Mouse (Mus musculus): Measurements from ENCODE around the gene Gpsm1. TPM values are rescaled to one million over a fixed set of nuclear protein-coding genes. Genes with fewer than 3 reads are reported as not detected.

The Gpsm1 gene
- total RNA-seq (2021), result 1 to 10 TPM; 1.6 to 2.3 TPM
- long read RNA-seq, experiment 1, partial matches to known transcripts, result 0 of 1 reads
- long read RNA-seq, experiment 1, other reads (novel, unspliced or antisense), result 0 of 1 reads
- long read RNA-seq, experiment 2, partial matches to known transcripts, result 0 of 3 reads
- long read RNA-seq, experiment 2, other reads (novel, unspliced or antisense), result 3 of 3 reads

DNA sequence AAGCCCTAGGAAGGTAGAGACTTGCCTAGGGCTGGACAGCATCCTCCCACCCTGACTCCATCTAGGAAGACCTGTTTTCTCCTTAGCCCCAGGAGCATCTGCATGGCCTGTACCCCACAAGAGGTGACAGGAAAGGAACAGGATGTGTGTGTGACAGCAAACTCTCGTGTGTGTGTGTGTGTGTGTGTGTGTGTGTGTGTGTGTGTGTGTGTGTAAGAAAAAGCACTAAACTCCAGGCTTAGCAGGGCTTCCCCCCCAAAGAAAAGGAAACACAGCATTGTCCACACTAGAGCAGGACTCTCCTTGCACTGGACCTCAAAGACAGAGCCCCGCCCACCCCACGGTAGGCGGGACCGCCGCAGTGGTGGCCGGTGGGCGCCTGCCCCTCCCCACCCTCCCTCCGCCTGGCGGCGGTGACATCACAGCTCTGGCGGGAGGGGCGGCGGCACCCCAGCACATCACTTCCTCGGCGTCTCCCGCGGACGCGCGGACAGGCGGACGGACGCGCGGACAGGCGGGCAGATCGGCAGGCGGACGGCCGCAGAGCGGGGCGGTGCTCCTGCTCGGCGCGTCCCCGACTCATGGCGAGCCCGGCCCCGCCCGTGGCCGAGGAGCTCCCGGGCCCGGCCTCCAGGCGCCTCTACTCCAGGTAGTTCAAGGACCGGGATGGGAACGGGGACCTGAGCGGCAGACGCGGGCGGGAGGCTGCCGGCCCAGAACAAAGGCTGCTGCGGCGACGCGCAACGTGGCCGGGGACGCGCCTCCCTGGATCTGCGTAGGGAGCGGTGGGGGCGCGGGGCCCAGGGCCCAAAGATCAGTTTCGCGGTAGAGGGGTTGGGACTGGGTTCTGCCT is at the start of gene Gpsm1:
Gpsm1 (plus strand) TSS at position 444 of the 853 bp plus-strand sequence.
- DNase-seq (ENCODE audit: low spot score), result peak; percentile 70

DNA sequence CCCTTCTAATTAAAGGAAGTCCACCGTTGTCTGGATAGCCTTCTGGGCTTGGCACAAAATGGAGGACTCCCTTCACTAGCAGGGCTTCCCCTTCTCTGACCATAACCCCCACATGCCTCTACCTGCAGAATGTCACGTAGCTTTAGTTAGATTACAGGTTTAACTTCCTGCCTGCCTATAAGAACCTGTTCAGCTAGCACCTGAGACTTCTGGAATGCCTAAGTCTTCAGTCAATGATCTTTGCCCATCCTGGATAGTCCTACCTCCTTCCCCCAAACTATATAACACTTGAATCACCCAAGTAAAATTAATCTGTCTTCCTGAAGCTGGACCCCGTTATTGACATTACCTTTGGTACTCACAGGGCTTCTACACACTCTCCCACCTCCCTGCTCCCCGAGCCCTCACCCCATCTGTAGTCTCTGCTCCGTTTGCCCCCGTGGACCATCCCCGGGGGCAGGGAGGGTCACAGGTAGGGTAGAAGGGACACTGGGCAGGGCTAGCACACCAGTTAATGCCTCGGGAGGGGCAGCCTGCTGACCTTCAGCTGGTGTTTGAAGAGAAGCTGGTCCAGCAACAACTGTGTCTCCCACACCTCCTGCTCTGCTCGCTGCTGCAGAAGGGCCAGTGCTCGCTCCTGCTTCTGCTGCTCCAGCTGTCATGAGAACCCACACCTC is 49.1 kb upstream of the Gpsm1 start:
- no peak for DNase-seq (ENCODE audit: low spot score)

DNA sequence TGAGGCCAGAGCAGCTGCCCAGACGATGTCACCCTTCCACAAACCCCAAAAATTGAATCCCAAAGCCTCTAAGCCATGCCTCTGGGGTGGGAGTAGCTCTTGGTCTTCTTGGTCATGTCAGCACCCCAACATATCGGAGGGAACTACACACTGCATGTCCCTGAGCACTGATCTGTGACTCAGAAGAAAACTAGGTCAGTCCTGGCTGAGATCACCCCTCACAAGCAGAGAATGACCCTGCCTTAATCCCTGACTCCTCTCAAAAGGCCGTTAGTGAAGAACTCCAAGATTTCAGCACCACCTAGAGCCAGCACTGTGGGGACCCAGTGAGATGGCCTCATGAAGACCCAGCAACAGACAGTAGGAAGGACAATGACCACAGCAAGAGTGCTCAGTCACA is 47.1 kb upstream of the Gpsm1 start:
- no peak for DNase-seq (ENCODE audit: low spot score)

DNA sequence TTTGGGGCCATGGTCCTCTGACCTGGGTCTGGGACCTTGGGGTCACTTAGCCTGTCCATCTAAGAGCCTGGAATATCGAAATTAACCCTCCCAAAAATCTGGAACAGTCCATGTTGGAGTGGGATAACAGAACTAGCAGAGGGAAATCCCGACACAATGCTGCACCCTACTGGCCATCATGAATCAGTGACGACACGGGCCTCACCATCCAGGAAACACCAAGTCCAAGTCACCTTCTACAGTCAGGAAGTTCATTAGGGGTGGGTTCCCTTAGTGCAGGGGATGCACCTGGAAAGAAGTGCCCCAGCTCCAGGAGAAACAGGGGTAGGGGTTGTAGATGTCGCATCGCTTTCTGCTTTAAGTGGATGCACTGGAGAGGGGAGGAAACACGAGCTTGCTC is 41.7 kb upstream of the Gpsm1 start:
- peak; percentile 48 for DNase-seq (ENCODE audit: low spot score)

DNA sequence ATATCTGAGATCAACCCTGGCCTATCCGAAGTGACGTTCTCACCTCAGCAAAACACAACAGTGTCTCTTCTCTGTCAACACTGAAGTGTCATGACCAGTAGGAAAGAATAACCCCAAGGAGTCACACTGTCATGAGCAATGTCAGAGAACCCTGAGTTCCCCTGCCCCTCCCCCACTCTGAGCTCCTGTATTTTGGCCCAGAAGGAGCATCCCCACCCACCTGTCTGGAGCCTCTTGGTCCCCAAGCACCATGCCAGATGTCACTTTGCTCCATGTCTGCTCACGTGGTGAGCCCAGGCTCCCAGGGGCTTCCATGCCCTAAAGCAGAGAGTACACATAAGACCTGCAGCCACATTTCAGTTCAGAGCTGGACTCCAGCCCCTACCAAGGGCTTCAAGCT is 35.6 kb upstream of the Gpsm1 start:
- DNase-seq (ENCODE audit: low spot score), result no peak

DNA sequence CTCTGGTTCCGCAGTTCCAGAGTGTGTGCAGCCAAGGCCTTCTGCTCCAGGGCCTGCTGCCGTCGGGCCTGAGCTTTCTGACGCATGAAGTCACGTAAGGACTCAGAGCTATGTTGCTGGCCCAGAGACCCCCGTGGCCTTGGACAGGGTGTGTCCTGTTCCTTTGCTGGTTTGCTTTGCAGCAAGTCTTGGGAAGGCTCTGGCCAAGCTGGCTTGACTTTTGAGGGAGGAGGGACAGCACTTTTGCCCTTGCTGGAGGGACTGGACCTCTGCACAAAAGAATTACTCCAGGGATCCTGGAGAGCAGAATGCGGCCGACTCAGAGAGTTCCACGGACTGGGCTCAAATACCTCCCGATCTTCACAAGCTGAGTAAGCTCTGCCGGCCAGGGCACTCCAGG is 34.7 kb upstream of the Gpsm1 start:
- DNase-seq (ENCODE audit: low spot score), result no peak

DNA sequence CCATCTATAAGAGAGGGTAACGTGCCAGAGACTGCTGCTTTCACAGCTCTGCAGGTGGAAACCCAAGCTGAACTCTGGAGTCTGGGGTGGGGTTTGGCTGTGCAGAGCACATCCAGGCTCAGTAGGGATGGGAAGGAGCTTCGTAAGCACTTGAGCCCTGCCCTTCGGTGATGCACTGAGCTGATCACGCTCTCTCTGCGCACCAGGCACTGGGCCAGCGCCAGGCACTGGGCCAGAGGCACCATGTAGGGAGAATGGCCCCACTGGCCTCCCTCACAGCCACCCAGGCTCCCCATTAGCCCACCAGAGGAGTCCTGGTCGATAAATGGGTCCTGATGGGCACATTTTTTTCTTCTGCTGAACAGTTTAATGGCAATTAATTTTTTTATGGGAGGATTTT is 29.5 kb upstream of the Gpsm1 start:
- DNase-seq (ENCODE audit: low spot score), result no peak

DNA sequence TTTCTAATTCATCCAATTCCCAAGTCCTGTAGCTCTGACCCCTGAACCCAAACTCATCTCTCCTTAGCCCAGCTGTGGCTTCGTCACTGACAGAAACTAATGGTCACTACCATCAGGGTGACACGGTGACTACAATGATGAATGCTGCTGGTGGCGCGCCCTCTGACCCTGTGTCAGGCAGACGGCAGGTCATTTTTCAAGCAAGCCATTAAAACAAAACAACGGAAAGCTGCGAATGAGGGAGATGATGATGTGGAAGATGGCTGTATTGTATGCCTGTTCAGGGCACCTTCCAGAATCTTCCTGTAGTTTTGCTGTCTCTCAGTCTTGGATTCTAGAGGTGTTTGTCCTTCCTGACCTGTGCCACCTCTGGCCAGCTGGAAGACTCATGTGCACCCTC is 28.9 kb upstream of the Gpsm1 start:
- DNase-seq (ENCODE audit: low spot score), result no peak

DNA sequence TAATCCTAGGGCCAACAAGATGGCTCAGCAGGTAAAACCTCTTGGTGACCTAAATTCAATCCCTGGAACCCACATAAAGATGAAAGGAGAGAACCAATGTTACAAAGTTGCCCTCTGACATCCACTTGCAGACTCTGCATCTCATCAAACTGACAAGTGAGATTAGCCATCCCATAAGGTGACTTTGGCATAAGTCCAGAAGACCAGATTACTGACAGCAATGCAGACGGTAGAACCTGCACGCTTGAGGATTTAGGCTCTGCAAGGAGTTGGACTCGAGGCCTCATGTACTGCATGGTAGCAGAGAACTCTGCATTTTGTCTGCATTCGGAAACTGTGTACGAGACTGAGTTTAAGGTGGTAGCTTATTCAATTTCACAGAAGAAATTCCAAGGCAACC is 25.2 kb upstream of the Gpsm1 start:
- DNase-seq (ENCODE audit: low spot score), result no peak

DNA sequence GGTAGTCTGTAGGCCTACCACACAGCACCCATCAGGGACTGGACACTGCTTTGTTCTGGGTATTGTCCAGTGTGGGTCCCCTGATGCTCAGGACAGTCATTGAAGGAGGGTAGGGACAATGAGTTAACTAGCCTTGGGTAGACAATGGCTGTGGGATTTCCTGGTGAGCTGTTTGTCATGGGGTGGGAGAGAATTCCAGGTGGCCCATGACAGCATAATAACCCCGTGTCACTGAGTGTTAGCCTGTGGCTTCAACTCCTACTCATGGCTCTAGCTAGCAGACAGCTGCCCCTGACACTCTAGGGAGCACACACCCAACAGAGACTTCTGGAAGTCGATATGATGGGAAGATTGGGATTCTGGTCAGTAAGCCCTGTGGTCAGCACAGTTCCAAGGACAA is 20.9 kb upstream of the Gpsm1 start, which contains the start of gene Ccdc187:
Ccdc187 (minus strand) TSS at position 101 of the 400 bp plus-strand sequence.
- DNase-seq (ENCODE audit: low spot score), result no peak

DNA sequence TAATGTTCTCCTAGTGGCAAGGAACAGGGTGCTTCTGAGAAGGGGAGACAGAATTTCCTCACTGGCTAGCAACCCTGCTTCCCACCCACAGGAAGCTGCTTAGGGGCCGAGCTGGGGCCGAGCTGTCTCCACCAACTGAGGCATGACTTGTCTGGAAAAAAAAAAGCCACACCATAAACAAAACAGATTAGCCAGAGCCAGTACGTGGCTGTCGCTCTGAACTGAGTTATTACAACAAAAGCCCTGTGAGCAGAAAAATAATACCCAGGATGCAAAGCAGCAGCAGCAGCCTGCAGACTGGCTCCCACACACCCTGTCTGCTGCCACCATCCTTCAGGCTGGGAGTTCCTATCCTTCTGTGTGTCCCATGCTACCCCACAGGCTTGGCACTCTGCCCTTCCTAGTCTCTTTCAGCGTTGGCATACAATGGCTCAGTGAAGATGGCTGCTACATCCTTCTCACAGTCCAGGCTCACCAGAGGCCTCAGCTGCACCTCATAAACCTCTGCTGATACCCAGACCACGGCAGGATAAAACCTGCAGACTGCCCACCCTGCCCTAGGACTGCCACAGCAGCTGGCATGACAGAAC is 18.6 kb upstream of the Gpsm1 start:
- DNase-seq (ENCODE audit: low spot score), result no peak

DNA sequence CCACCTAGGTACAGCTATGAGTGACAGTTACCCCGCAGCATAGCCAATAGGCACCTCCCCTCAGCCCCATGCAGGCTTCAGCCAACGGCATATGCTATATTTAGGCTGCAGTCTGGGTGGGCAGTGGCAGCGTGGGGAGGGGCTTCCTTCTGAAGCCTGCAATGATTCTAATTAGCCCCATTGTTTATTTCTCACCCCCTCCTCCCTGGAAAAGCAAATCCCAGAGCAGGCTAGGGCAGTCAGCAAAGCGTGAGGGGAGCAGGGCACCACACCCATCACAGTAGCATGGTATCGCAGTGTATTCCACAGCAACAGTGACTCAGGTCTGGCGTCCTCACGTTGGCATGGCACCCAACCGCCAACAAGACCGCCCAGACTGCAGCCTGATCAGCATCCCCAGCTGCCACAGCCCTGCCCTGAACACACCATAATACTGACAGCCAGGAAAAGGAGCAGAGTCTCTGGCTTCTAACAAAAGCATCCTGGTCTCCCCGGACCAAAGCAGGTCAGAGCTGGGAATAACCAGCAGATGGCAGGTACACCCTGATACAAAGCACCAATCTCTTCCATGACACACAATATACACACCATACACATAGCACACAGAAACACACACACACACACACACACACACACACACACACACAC is 17.0 kb upstream of the Gpsm1 start:
- DNase-seq (ENCODE audit: low spot score), result no peak

DNA sequence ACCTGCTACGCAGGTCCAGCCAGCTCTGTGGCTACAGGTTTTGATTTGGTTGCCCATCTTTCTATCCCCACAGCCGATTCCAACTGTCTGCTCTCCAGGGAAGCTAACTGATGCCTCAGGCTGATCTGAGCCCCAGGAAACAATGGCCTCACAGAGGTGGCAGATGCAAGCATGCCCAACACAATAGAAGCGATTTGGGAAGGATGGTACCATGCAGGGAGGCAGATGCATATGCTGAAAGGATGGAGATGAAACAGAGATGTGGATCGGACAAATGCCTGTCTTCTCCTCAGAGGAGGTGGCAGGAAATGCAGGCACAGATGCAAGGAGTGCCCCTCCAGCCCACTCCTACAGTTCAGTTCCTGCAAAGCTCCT is 16.5 kb upstream of the Gpsm1 start:
- DNase-seq (ENCODE audit: low spot score), result no peak

DNA sequence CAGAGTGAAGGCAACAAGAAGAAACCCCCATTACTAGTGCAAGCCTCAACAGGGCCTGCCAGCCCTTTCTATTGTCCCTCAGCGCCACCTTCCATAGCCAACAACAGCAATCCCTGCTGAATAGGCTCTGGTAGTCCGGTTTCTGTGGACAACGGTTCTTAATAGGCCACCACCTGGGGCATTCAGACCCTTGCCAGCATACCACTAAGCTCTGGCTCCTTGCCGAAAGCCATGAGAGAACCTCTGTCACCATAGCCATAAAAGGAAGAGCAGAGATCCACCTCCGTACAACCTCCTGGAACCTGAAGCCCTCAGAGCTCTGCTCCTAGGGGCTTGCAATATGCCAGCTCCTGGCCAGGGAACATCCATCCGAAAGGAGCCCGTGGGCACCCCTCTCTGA is 16.0 kb upstream of the Gpsm1 start:
- no peak for DNase-seq (ENCODE audit: low spot score)

DNA sequence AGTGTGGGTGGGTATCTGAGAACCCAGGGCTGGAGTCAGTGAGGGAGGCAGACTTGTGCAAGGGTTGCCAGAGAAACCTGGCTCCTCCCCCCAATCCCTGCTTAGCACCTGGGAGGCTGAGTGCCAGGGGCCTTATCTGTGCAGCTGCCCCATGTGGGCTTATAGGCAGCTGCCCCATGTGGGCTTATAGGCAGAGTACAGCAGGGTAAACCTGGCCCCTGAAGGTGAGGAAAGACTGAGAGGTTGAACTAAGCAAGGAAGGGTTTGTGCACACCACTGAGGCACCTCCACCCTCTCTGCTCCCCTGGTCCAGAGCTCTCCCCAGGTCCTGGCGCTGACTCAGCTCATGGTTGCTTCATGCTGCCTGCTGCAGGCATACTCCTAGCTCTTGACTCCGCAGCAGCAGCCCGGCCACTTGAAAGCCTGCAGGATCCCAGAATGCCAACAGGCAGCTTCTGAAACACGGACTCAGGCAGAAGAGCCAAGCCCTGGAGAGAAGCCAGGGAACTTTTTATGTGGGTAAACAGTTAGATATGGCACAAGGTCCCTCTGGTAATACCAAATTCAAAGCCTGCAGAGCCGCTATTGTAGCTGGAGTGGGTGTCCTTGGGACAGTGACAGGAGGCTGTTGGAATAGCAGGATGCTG is 15.0 kb upstream of the Gpsm1 start:
- no peak for DNase-seq (ENCODE audit: low spot score)

DNA sequence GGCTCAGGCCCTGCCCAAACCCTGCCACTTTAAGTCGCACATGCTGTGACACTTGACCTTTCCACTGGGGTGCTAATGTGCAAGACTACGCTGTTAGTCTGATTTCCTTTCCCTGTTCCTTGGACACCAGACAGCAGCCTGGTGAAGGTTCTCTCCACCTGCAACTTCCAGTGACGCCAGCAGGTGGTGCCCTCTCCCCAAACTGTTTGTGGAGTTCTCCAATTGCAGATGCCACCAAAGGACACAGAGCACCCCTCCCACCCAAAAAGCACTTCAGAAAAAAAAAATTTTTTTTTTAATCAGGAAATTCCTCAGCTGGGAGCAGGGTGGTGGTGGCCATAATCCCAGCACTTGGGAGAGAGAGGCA is 14.5 kb upstream of the Gpsm1 start:
- DNase-seq (ENCODE audit: low spot score), result peak; percentile 90

DNA sequence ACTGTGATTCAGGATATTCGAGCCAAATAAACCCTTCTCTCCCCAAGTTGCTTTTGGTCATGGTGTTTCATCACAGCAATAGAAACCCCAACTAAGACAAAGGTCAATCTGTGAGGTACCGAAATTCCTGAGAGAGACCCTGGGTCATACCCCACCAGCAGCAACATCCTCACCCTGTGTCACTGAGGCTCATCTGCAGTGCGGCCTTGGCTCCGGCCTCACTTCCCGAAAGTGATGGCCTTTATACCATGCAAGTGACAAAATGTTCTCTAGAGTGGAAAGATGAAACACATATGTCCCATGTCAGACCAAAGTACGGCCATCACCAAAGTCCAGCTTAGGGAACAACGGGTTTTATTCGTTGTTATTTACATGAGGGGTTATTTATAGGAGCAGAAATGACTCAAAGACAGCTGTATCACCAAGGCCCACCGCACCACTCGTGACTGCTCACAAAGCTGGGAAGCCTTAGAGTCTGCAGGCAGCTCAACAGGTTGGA is 13.3 kb upstream of the Gpsm1 start:
- no peak for DNase-seq (ENCODE audit: low spot score)

DNA sequence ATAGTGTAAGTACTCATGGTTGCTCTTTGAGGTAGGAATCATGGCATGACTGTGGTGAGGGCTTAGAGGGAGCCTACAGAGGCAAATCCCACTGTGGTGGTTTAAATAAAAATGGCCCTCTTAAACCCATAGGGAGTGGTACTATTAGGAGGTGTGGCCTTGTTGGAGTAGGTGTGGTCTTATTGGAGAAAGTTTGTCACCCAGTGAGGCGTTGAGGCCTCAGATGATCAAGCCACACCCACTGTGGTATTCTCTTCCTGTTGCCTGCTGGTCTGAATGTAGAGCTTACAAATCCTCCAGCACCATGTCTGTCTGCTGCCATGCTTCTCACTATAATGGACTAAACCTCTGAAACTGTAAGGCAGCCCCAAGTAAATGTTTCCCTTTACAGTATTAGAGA is 10.6 kb upstream of the Gpsm1 start:
- DNase-seq (ENCODE audit: low spot score), result no peak

DNA sequence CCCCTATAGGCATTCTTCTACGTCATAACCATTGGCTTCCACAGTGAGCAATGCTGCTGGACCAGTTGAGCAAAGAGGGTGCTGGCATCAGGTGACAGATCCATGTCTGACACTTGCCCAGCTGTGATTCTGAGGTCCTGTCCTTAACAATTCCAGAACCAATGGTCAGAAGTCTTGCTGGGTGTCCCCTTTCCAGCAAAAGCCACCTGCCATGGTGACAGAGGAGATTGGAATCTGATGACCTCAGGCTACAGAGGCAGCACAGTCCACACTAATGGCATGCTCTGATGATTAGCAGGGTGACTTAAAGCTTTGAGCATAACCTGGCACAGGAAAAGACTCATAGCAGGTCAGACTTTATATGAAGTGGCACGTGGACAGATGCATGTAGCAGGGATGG is 9.8 kb upstream of the Gpsm1 start:
- DNase-seq (ENCODE audit: low spot score), result no peak

DNA sequence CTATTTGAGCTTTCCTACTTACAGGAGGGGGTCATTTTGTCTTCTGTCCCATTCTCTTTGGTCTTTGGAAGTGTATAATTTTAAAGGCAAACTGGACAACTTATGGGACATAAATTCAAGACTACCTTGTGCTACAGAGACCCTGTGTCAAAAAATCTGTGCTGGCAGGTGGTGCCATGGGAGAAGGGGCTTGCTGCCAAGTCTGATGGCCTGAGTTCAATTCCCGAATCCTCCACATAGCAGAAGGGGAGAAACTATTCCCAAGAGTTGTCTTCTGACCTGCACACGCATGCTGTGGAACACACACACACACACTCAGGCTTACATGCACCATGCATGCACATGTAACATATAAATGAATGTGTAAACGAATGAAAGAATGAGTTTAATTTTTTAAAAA is 8.6 kb upstream of the Gpsm1 start:
- no peak for DNase-seq (ENCODE audit: low spot score)

DNA sequence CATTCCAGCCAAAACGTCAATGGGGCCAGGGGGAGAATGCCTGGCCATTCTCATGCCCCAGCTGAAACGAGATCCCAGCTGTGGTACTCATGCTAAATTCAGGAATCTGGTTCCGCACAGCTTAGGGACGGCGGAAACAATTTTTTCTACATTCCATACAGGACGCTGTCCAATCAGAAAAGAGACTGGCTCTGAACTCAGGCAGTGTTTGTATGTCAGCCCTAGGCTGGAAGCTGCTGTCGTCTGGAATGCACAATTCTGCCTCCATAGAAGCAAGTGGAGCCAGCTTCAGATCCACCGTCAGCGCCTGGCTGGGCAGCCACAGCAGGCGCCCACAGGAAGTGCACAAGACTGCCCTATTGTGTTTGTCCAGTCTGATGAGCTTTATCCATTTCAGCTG is 5.6 kb upstream of the Gpsm1 start:
- no peak for DNase-seq (ENCODE audit: low spot score)
